ENCODE assay signal across 9 mouse cellular contexts in genomic region chr12:57544641-57545370, GRCm38 (mm10). TPM values are rescaled to one million over a fixed set of nuclear protein-coding genes. Genes with fewer than 3 reads are reported as not detected.
DNase-seq lines count a peak whose midpoint lies in the region; ATAC-seq lines count a peak whose summit lies in the region.
"Had no signal": no experiment of that assay in that cellular context is flagged by ENCODE, and none has a peak within 500 bp of the region (broad histone marks: within the 10 kb centered on the region; RNA-seq: fewer than 3 reads in every experiment).

No protein-coding gene starts in this region.

- ATAC-seq in heart, embryonic 14.5 days (ENCODE audit: insufficient number of reproducible peaks, insufficient read depth, low FRiP score, low read depth): no peak
- no peak for ATAC-seq in monocyte, adult 5-6 weeks (replicated peaks; ENCODE audit: insufficient number of reproducible peaks, low FRiP score, low TSS enrichment, poor library complexity, severe bottlenecking)

- peak; percentile 58 to 73 for DNase-seq in cerebellum, postnatal 14 days
- no peak for DNase-seq in cerebellum, adult 11 months
- peak; percentile 50 for DNase-seq in 3T3-L1 (ENCODE audit: low read depth, low spot score)
- DNase-seq in c-Kit-positive CD71-negative TER-119-negative erythroid progenitor cells, embryonic 14.5 days (ENCODE audit: low read depth): peak; percentile 75
- peak; percentile 56 to 81 for DNase-seq in kidney, postnatal 36 days
- DNase-seq in mesoderm, embryonic 11.5 days (ENCODE audit: low read depth, low spot score): peak; percentile 78

- peaks cover 92% of the 10 kb centered on the region for H3K27me3 ChIP-seq in heart, embryonic 14.5 days (ENCODE audit: control insufficient read depth, insufficient read depth, low read length)

- H3K27ac ChIP-seq in heart, embryonic 14.5 days (replicated peaks in 1 of 2; ENCODE audit: control insufficient read depth in 1 of 2, insufficient read depth in 1 of 2, low read depth in 2 of 2, low read length in 2 of 2): no peak overlapping the region

- H3K4me1 ChIP-seq in heart, embryonic 14.5 days (ENCODE audit: control insufficient read depth in 2 of 2, insufficient read depth in 2 of 2, low read length in 2 of 2): peaks cover 3 to 28% of the 10 kb centered on the region in 2 experiments; a peak in 3 of 4 replicates

- H3K4me3 ChIP-seq in heart, embryonic 14.5 days (ENCODE audit: control insufficient read depth in 1 of 2, insufficient read depth in 1 of 2, low read depth in 1 of 2, low read length in 2 of 2): peak overlapping the region; percentile 44 to 52

- WGBS in heart, embryonic 14.5 days: 3% methylated on average over 31 of the region's 31 CpGs

- H3K9me3 ChIP-seq in heart, embryonic 14.5 days (ENCODE audit: control insufficient read depth, low read length): no peaks in the 10 kb centered on the region

- peak overlapping the region; percentile 36; the same call in 1 of the 2 replicates for H3K9ac ChIP-seq in heart, embryonic 14.5 days (ENCODE audit: low read length)

- no peaks in the 10 kb centered on the region for H3K36me3 ChIP-seq in heart, embryonic 14.5 days (ENCODE audit: control insufficient read depth, insufficient read depth, low read length)

- peak overlapping the region; percentile 96 for H3K4me2 ChIP-seq in heart, embryonic 14.5 days (ENCODE audit: low read length)

RNA-seq across cellular contexts. Expression of gene Foxa1, which starts 1.9 kb away (rescaled TPM):
- 0.42 TPM in 1 of 2 replicates, not detected in the other for polyA plus RNA-seq in heart, embryonic 14.5 days (2014; fragmentation: Nextera tagmentation; extraction: Ambion mirVana)
- not detected in 3 replicates for total RNA-seq in monocyte, adult 5-6 weeks (2017)
- total RNA-seq: MEL had no signal

RNA-seq across cellular contexts. Expression of gene Ttc6, which starts 19.1 kb away (rescaled TPM):
- polyA plus RNA-seq in heart, embryonic 14.5 days (2014; fragmentation: Nextera tagmentation; extraction: Ambion mirVana): 0.09 and 0.41 TPM in 2 replicates
- 0.19 TPM in 1 of 3 replicates, not detected in the others for total RNA-seq in monocyte, adult 5-6 weeks (2017)
- total RNA-seq: MEL had no signal
